Mouse (Mus musculus): ENCODE results near the gene Mindy1.

DNA sequence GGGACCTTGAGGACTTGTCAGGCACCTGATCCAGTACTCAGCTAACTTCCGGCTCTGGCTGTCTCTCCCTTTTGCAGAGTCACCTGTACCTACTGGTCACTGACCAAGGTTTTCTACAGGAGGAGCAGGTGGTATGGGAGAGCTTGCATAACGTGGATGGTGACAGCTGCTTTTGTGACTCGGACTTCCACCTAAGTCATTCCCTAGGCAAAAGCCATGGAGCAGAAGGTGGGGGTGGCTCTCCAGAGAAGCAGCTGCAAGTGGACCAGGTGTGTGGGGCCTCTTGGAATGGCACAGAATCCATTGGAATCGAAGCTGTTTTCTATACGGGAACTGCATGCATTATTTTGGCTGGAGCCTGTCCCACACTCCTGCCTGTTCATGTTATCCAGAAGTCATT is 13.6 kb downstream of the Mindy1 start:
- TF ChIP-seq CTCF (IDR thresholded peaks at IDR 0.05; ENCODE audit: insufficient read depth, low read length) (no peak), POLR2A (IDR thresholded peaks at IDR 0.05; ENCODE audit: borderline replicate concordance, extremely low read depth, low read depth, low read length) (no peak)

Data from lung, adult 2 months (tissue).